Mouse (Mus musculus) urinary bladder, postnatal 4 days (tissue): ENCODE measurements around the gene Tpo.

Experiments used
- DNase-seq, 2 experiments: peaks; one replicate each; pipeline ENCODE4 v3.0.0; 2021 to 2022; ENCODE audit warnings: low spot score in 2 of 2

The Tpo gene

DNA sequence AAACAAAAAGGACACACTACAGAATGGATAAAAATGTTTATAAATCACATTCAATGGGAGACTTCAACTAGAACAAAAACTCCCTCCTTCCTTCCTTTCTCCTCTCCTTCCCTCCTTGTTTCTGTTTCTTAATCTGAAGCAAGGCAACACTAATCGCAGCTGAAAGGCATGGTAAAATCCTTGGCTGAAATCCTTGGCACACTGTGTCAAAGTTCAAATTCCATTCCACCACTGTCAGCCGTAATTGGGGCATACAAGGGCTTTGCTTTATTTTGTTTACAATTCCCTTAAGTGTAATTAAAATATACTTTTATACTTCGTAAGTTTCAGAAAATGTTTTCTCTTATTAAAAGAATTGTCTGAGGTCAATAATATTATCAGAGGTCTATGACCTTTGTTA, 108.9 kb downstream of the Tpo start:
- DNase-seq: no peak

- DNase-seq: no peak
Observed at GRCm38 (mm10) chr12:30020447-30020846, 112.0 kb downstream of the Tpo start.

- DNase-seq: no peak
Observed at GRCm38 (mm10) chr12:30017131-30017530, 115.3 kb downstream of the Tpo start.

DNA sequence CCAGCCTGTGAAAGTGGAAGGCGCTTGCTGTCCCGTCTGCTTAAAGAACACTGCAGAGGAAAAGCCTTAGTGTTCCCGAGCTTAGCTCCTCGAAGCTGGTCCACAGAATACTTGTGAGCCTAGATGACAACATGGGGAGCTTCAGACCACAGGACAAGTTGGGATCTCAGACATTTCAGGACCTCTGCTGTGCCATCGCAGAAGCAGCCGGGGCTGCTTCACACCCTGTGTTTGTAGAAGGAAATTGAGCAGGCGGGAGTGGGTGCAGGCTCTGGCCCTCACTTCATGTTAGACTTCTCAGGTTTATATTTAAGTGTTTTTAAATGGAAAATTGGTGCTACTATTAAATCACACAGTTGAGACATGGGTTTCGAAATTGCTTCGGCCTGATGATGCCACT, 116.9 kb downstream of the Tpo start:
- no peak for DNase-seq

DNA sequence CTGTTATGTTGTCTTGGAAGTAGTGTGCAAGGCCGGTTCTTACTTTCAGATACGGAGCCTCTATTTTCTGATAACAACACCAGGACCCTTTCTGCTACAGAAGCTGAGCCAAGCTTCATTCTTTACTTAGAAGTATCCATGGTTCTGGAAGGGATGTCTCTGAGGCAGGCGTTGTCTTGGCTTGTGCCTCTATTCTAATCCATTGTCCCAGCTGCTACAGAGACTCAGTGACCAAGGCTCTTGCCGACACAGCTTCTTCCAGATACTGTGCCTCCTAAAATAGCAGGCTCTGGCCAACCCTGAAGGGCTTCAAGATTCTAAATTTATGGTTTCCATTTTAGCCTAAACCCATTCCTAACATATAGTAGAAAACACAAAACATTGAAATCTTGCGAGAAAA, 123.7 kb downstream of the Tpo start:
- no peak for DNase-seq

DNA sequence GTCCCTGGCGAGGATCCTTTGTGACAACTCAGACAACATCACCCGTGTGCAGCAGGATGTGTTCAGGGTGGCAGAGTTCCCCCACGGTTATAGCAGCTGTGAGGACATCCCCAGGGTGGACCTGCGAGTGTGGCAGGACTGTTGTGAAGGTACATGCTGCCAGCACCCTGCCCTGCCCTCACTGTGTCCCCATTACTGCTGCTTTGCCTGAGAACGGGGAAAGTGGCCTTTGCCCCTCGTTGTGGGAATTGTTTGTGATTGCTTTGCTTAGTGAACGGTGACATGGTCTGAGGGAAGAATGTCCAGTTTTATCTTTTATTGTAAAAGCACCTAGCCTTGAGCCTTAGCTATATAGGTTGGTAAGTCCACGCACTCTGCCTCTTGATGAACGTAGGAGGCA, 125.8 kb downstream of the Tpo start:
- no peak for DNase-seq
